Mouse (Mus musculus) thymus, adult 2 months (tissue): ENCODE results near the gene Rsrc1. TPM values are rescaled to one million over a fixed set of nuclear protein-coding genes. Genes with fewer than 3 reads are reported as not detected.

ENCODE experiments used
- DNase-seq: peaks from one replicate; pipeline ENCODE4 v3.0.0; 2021
- H3K27ac ChIP-seq: fragments of 200-500 bp; 2 replicates; pipeline ENCODE4 v1.5.1; 2012; ENCODE audit warnings: low read length, control low read depth; ENCODE audit not compliant: control insufficient read depth, insufficient read depth
- H3K27me3 ChIP-seq: fragments of 200-500 bp; 2 replicates; pipeline ENCODE4 v1.6.1; 2012; ENCODE audit warnings: mild to moderate bottlenecking, low read length, moderate library complexity, mixed read lengths; ENCODE audit not compliant: control insufficient read depth, insufficient read depth
- H3K36me3 ChIP-seq: fragments of 200-500 bp; 2 replicates; pipeline ENCODE4 v1.6.1; 2012; ENCODE audit warnings: mild to moderate bottlenecking, low read length, moderate library complexity; ENCODE audit not compliant: control insufficient read depth, insufficient read depth
- H3K4me1 ChIP-seq: fragments of 200-500 bp; replicated peaks from 2 replicates; pipeline ENCODE4 v1.6.1; 2012; ENCODE audit warnings: low read length; ENCODE audit not compliant: control insufficient read depth, insufficient read depth
- H3K4me3 ChIP-seq: fragments of 200-500 bp; 2 replicates; pipeline ENCODE4 v1.5.1; 2012; ENCODE audit warnings: mild to moderate bottlenecking, low read length, control low read depth, moderate library complexity; ENCODE audit not compliant: control insufficient read depth, insufficient read depth
- CTCF ChIP-seq: fragments of 200-500 bp; IDR thresholded peaks from 2 replicates; pipeline ENCODE4 v1.5.1; 2012; ENCODE audit warnings: mild to moderate bottlenecking, control low read depth, low read length, moderate library complexity, borderline replicate concordance; ENCODE audit not compliant: control insufficient read depth, poor library complexity, insufficient read depth; ENCODE audit errors: extremely low read depth
- POLR2A ChIP-seq: fragments of 200-500 bp; IDR thresholded peaks from 2 replicates; pipeline ENCODE4 v1.6.1; 2012; ENCODE audit warnings: mild to moderate bottlenecking, low read length, control low read depth, moderate library complexity; ENCODE audit not compliant: control insufficient read depth, poor library complexity, insufficient read depth; ENCODE audit errors: extremely low read depth
- WGBS: fragments of 180-500 bp; shearing (Covaris S2); methylation state at CpG from one replicate; pipeline ENCODE4 v1.1.7; 2018; 5-methylcytosine and 5-hydroxymethylcytosine counted together
- polyA plus RNA-seq: library from polyadenylated mRNA; depleted of rRNA; stranded (reverse); fragments of >200 nt; gene quantifications from 2 replicates; pipeline ENCODE4 v1.2.3, GENCODE M21; 2012

Gene Rsrc1
- polyA plus RNA-seq, 1 experiment = 5.1 TPM

GRCm38 (mm10) chr3:67135749-67136375 lies 154.7 kb downstream of the Rsrc1 start:
- H3K36me3 ChIP-seq = no peaks in the 10 kb centered on the region
- no peak overlapping the region for H3K27ac ChIP-seq
- 94% methylated on average over 2 of the region's 2 CpGs for whole genome bisulfite sequencing
- no peaks in the 10 kb centered on the region for H3K27me3 ChIP-seq
- TF ChIP-seq CTCF (no peak), POLR2A (no peak)
- DNase-seq = no peak
- no peaks in the 10 kb centered on the region for H3K4me1 ChIP-seq
- H3K4me3 ChIP-seq = no peak overlapping the region

- H3K27me3 ChIP-seq = no peaks in the 10 kb centered on the region
- 83% methylated on average over 2 of the region's 2 CpGs for WGBS
- H3K27ac ChIP-seq = no peak overlapping the region
- no peak overlapping the region for H3K4me3 ChIP-seq
- no peaks in the 10 kb centered on the region for H3K36me3 ChIP-seq
- TF ChIP-seq POLR2A = no peak
- no peak for TF ChIP-seq CTCF
- no peaks in the 10 kb centered on the region for H3K4me1 ChIP-seq
- no peak for DNase-seq
Measured at GRCm38 (mm10) chr3:67144952-67145351, 163.8 kb downstream of the Rsrc1 start.

DNA sequence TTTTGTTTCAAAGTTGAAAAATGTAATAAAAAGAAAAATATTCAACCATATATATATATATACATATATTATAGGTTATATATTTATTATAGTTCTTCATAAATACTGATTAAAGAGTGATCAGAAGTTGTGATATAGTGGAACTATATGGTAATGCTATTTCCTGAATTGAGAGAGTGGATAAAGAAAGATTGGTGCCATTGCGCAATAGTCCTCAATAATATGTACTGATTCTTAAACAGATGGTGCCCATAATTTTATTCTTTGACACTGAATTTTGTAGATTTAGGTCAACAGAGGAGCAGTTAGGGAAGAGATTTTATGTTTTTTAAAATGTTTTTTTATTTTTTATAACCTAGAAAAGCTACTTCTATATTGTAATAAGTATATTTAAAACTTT lies 165.1 kb downstream of the Rsrc1 start:
- Histone ChIP-seq H3K4me1 (no peaks in the 10 kb centered on the region), H3K27ac (no peak overlapping the region), H3K36me3 (no peaks in the 10 kb centered on the region), H3K4me3 (no peak overlapping the region), H3K27me3 (no peaks in the 10 kb centered on the region)
- TF ChIP-seq POLR2A = no peak
- no peak for TF ChIP-seq CTCF
- no peak for DNase-seq
- 98% methylated on average over 1 of the region's 1 CpGs for WGBS

DNA sequence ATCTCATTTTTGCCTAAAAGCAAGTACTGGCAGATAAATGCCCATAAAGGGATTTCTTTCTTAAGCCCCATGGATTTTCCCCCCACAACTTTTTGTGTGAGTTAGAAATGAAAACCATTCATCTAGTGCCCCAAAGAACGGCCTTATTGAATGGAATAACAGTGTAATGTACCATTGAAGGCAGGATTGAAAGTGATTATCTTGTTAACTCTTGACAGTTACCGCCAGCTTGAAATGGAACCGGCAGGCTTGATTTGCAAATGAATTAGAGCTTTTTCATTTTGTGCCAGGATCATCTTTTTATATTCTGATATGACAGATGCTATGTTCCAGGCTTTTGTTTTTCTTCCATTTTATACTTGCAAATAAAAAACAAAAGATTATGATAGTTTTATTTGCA lies 166.1 kb downstream of the Rsrc1 start:
- Histone ChIP-seq H3K36me3 (no peaks in the 10 kb centered on the region), H3K4me1 (no peaks in the 10 kb centered on the region), H3K27me3 (no peaks in the 10 kb centered on the region), H3K4me3 (no peak overlapping the region), H3K27ac (no peak overlapping the region)
- TF ChIP-seq CTCF = no peak
- no peak for TF ChIP-seq POLR2A
- 97% methylated on average over 3 of the region's 3 CpGs for WGBS
- DNase-seq = no peak

DNA sequence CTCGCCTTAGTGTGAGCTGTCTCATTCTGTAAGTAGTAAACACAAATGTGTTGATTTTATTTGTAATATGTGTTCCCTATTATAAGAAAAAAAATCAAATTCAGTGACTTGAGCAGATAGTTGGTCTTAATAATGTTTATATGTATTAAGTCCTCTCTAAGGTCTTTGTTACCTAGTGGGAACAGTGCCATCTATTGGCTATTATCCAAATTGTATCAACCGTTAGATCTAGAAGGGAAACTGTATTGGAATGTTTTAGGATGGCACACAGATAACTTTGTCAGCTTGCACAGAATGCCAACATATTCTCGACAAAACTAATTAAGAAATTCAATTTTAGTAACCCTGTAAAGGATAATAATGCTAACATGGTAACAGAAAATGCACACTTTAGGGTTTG lies 216.0 kb downstream of the Rsrc1 start:
- TF ChIP-seq POLR2A (no peak), CTCF (no peak)
- Histone ChIP-seq H3K4me1 (no peaks in the 10 kb centered on the region), H3K4me3 (no peak overlapping the region), H3K27me3 (no peaks in the 10 kb centered on the region), H3K36me3 (no peaks in the 10 kb centered on the region), H3K27ac (no peak overlapping the region)
- 58% methylated on average over 3 of the region's 3 CpGs for WGBS
- no peak for DNase-seq

GRCm38 (mm10) chr3:67213047-67213457 lies 231.9 kb downstream of the Rsrc1 start:
- Histone ChIP-seq H3K4me3 (no peak overlapping the region), H3K4me1 (no peaks in the 10 kb centered on the region), H3K27ac (no peak overlapping the region), H3K27me3 (no peaks in the 10 kb centered on the region), H3K36me3 (no peaks in the 10 kb centered on the region)
- TF ChIP-seq POLR2A (no peak), CTCF (no peak)
- no peak for DNase-seq
- 90% methylated on average over 1 of the region's 1 CpGs for WGBS
